In genomic region chr1:132370681-132371173, GRCm38 (mm10) we compare ENCODE assay signal across 9 mouse cellular contexts. TPM values are rescaled to one million over a fixed set of nuclear protein-coding genes. Genes with fewer than 3 reads are reported as not detected.
DNase-seq lines count a peak whose midpoint lies in the region; ATAC-seq and TF ChIP-seq lines count a peak whose summit lies in the region.
"Had no signal": no experiment of that assay in that cellular context is flagged by ENCODE, and none has a peak within 500 bp of the region (broad histone marks: within the 10 kb centered on the region; RNA-seq: fewer than 3 reads in every experiment).

No protein-coding gene starts in this region.

- H3K27ac ChIP-seq in heart, adult 2 months: peak overlapping the region; percentile 64
- peak overlapping the region; percentile 72 for H3K27ac ChIP-seq in liver, embryonic 16.5 days (ENCODE audit: low read length)

- TF ChIP-seq POLR2A in heart, adult 2 months (IDR thresholded peaks at IDR 0.05; ENCODE audit: insufficient read depth, low read depth, low read length): no peak

- H3K79me2 ChIP-seq in heart, adult 2 months (replicated peaks; ENCODE audit: control insufficient read depth, insufficient read depth, low read length): no peaks in the 10 kb centered on the region

- peak; percentile 30; the same call in 1 of the 2 replicates for TF ChIP-seq EP300 in heart, adult 2 months (IDR thresholded peaks at IDR 0.05; ENCODE audit: insufficient read depth, low read depth, low read length)

- H3K9ac ChIP-seq in heart, adult 2 months (ENCODE audit: low read depth, low read length): peak overlapping the region; percentile 5; the same call in 1 of the 2 replicates
- H3K9ac ChIP-seq in liver, embryonic 16.5 days (ENCODE audit: low read depth, low read length): peak overlapping the region; percentile 19; the same call in 1 of the 2 replicates

- no peak overlapping the region for H3K4me3 ChIP-seq in heart, adult 2 months
- H3K4me3 ChIP-seq in liver, embryonic 16.5 days (ENCODE audit: low read depth, low read length): no peak overlapping the region

- intact Hi-C loops in heart, adult 2 months (cut with DNase I): no loop called here

- H3K4me1 ChIP-seq in heart, adult 2 months (ENCODE audit: control insufficient read depth, insufficient read depth, low read length): peaks cover 38% of the 10 kb centered on the region
- peaks cover 75% of the 10 kb centered on the region for H3K4me1 ChIP-seq in liver, embryonic 16.5 days (ENCODE audit: control insufficient read depth, low read depth, low read length)

- TF ChIP-seq CTCF in heart, adult 2 months (IDR thresholded peaks at IDR 0.05): no peak

- H3K4me2 ChIP-seq in liver, embryonic 16.5 days (ENCODE audit: low read depth, low read length): no peak overlapping the region

- H3K27me3 ChIP-seq in heart, adult 2 months (ENCODE audit: control insufficient read depth, insufficient read depth, low read length): no peaks in the 10 kb centered on the region
- H3K27me3 ChIP-seq in liver, embryonic 16.5 days (ENCODE audit: control insufficient read depth, insufficient read depth, low read depth, low read length): no peaks in the 10 kb centered on the region

- H3K9me3 ChIP-seq in liver, embryonic 16.5 days (replicated peaks; ENCODE audit: control insufficient read depth, low read length): no peaks in the 10 kb centered on the region

- WGBS in heart, adult 2 months: 38% methylated on average over 9 of the region's 9 CpGs
- 64% methylated on average over 9 of the region's 9 CpGs for WGBS in liver, embryonic 16.5 days (ENCODE audit: insufficient replicate concordance)

- H3K36me3 ChIP-seq in heart, adult 2 months (ENCODE audit: control insufficient read depth, insufficient read depth, low read length): peaks cover 7% of the 10 kb centered on the region
- peaks cover 28% of the 10 kb centered on the region for H3K36me3 ChIP-seq in liver, embryonic 16.5 days (ENCODE audit: control insufficient read depth, insufficient read depth)

- no peak for ATAC-seq in liver, embryonic 16.5 days (ENCODE audit: low read depth)
- no peak for ATAC-seq in frontal cortex, adult (ENCODE audit: low TSS enrichment)
- no peak for ATAC-seq in inflammation-experienced regulatory T-cells, adult 6 months

- DNase-seq in adrenal gland, postnatal 10 days: peak; percentile 60
- DNase-seq in adrenal gland, postnatal 4 days (ENCODE audit: low spot score in 2 of 2): no peak
- DNase-seq in 3T3-L1 (ENCODE audit: low read depth, low spot score): peak; percentile 82
- DNase-seq in heart, adult 2 months: peak in 1 of 2 experiments; percentile 67
- DNase-seq in embryo, embryonic 9.5 days (ENCODE audit: extremely low spot score): no peak
- DNase-seq: cerebellum, adult 8-10 months had no signal

RNA-seq across cellular contexts. Expression of gene Tmcc2, which starts 20.4 kb away (rescaled TPM):
- total RNA-seq in adrenal gland, postnatal 10 days (2021): 10 to 100 TPM; 15.2 to 30.9 TPM
- 10 to 100 TPM; 32.8 to 50.6 TPM for total RNA-seq in adrenal gland, postnatal 4 days (2021)
- total RNA-seq in heart, adult 2 months (2021): 10 to 100 TPM; 21.9 to 25.4 TPM
- 17.5 and 19.4 TPM in 2 replicates for polyA plus RNA-seq in heart, adult 2 months (2012; rRNA removed)
- 631 and 674 TPM in 2 replicates for polyA plus RNA-seq in liver, embryonic 16.5 days (2015; fragmentation: Nextera tagmentation; extraction: Ambion mirVana)
- polyA plus RNA-seq in inflammation-experienced regulatory T-cells, adult 6 months (2017; shearing (Covaris generic)): 1 to 10 TPM in 2 of 3 experiments, under 1 TPM in 1; 0.39 to 1.2 (median 1.2) TPM

RNA-seq across cellular contexts. Expression of gene Dstyk, which starts 46.6 kb away (rescaled TPM):
- total RNA-seq in adrenal gland, postnatal 10 days (2021): 10 to 100 TPM; 18.6 to 25.2 TPM
- 10 to 100 TPM; 28.3 to 29.0 TPM for total RNA-seq in adrenal gland, postnatal 4 days (2021)
- total RNA-seq in heart, adult 2 months (2021): 10 to 100 TPM; 14.6 to 16.0 TPM
- 8.9 and 24.1 TPM in 2 replicates for polyA plus RNA-seq in heart, adult 2 months (2012; rRNA removed)
- 4.4 and 5.0 TPM in 2 replicates for polyA plus RNA-seq in liver, embryonic 16.5 days (2015; fragmentation: Nextera tagmentation; extraction: Ambion mirVana)
- polyA plus RNA-seq in inflammation-experienced regulatory T-cells, adult 6 months (2017; shearing (Covaris generic)): 1 to 10 TPM; 1.7 to 9.0 (median 5.9) TPM

RNA-seq across cellular contexts. Expression of gene Nuak2, which starts 54.8 kb away (rescaled TPM):
- total RNA-seq in adrenal gland, postnatal 10 days (2021): 1 to 10 TPM; 3.4 to 3.9 TPM
- 1 to 10 TPM; 3.3 to 7.4 TPM for total RNA-seq in adrenal gland, postnatal 4 days (2021)
- total RNA-seq in heart, adult 2 months (2021): 1 to 10 TPM; 4.1 to 4.3 TPM
- polyA plus RNA-seq in heart, adult 2 months (2012; rRNA removed): 2.8 and 4.0 TPM in 2 replicates
- 3.2 and 3.6 TPM in 2 replicates for polyA plus RNA-seq in liver, embryonic 16.5 days (2015; fragmentation: Nextera tagmentation; extraction: Ambion mirVana)
- polyA plus RNA-seq in inflammation-experienced regulatory T-cells, adult 6 months (2017; shearing (Covaris generic)): 1 to 10 TPM; 2.2 to 3.0 (median 2.6) TPM

Comparison
In these comparisons a context has a peak if more than half of its experiments do, and no peak if none do; other contexts are left out.
1. DNase-seq: peak in adrenal gland, postnatal 10 days (single experiment) and 3T3-L1 (single experiment); none in adrenal gland, postnatal 4 days (0 of 2) and embryo, embryonic 9.5 days (single experiment).